Mouse (Mus musculus) liver, adult 2 months (tissue): ENCODE measurements around the gene Eftud2.

Source experiments
- CTCF ChIP-seq: fragments of 200-500 bp; IDR thresholded peaks from 2 replicates; pipeline ENCODE4 v1.5.1; 2011; ENCODE audit warnings: low read depth, low read length, control low read depth
- POLR2A ChIP-seq: fragments of 200-500 bp; IDR thresholded peaks from 2 replicates; pipeline ENCODE4 v1.6.1; 2011; ENCODE audit warnings: low read length, control low read depth; ENCODE audit not compliant: insufficient read depth; ENCODE audit errors: extremely low read depth

GRCm38 (mm10) chr11:102915380-102915779 lies 34.6 kb upstream of the Eftud2 start:
- no peak for TF ChIP-seq POLR2A
- no peak for TF ChIP-seq CTCF
